Mouse (Mus musculus) cerebellum, adult (tissue): ENCODE data around the gene Traf3ip3.

Experiments used
- ATAC-seq: cut with Nextera tagmentation; 2 replicates; pipeline ENCODE4 v1.9.2; 2017; ENCODE audit warnings: mild to moderate bottlenecking, moderate library complexity, mixed read lengths; ENCODE audit not compliant: insufficient number of reproducible peaks, low FRiP score, low TSS enrichment

Traf3ip3 gene

DNA sequence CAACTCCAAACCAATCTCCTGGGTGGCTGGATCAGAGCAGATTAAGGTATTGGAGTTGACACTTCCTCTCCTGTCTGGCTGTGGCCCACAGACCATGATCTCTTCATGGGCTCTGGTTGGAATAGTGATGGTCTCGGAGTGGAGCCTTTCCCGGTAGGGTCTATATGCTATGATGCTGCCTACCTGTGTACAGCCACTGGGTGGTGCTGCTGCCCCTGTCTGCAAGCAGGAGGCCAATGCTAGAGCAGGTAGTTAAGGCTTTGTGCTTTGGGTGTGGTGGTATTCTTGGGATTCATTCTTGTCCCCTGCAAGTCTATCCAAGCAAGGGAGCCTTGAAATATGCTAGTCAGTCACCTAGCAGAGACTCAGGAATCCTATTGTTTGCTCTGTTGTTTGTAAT lies 6.7 kb upstream of the Traf3ip3 start:
- peak; percentile 83 for ATAC-seq

- ATAC-seq: no peak
Measured at GRCm38 (mm10) chr1:193207503-193207902, 6.0 kb upstream of the Traf3ip3 start, which contains the start of gene Lamb3. Gene Lamb3, plus strand, starts transcription at chr1:193207699.

- ATAC-seq: no peak
Measured at GRCm38 (mm10) chr1:193205431-193205830, 3.9 kb upstream of the Traf3ip3 start.

- no peak for ATAC-seq
Measured at GRCm38 (mm10) chr1:193203821-193204220, 2.3 kb upstream of the Traf3ip3 start.

- no peak for ATAC-seq
Measured at GRCm38 (mm10) chr1:193200640-193201382, 692 bp downstream of the Traf3ip3 start.

GRCm38 (mm10) chr1:193198312-193198711 lies 3.2 kb downstream of the Traf3ip3 start:
- no peak for ATAC-seq

GRCm38 (mm10) chr1:193197494-193198205 lies 3.9 kb downstream of the Traf3ip3 start:
- ATAC-seq: no peak

GRCm38 (mm10) chr1:193195169-193195810 lies 6.2 kb downstream of the Traf3ip3 start:
- ATAC-seq: no peak

GRCm38 (mm10) chr1:193194416-193195140 lies 6.9 kb downstream of the Traf3ip3 start:
- peak; percentile 53; the same call in 1 of the 2 replicates for ATAC-seq

DNA sequence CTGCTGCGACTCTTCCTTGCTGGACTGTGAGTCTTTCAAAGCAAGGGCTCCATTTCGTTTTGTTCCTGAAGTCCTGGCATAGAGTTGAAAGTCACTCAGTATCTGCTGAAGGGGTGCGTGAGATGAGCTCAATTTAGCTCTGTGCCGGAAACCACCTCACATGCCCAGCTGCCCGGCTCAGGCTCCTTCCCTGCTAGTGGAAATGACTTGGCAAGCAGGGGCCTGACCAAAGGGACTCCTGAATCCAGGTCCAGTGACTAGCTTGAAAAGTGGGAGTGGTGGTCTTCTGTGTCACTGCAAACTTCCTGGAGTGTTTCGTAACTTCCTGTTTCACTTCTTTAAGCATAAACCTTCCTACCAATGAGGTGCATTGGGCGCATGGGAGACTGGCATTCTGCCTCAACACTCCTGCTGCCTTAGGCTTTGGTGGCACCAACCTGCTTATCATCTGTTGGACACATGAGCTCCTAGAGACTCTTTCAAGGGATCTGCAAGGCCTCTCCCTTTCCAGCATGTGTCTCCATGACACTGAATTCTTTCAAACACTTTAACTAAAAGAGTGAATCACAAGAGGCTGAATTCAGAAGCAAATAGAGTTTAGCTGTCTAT lies 9.7 kb downstream of the Traf3ip3 start:
- ATAC-seq: no peak

- no peak for ATAC-seq
Measured at GRCm38 (mm10) chr1:193189771-193190170, 11.7 kb downstream of the Traf3ip3 start.

GRCm38 (mm10) chr1:193189151-193189621 lies 12.3 kb downstream of the Traf3ip3 start:
- ATAC-seq: no peak

DNA sequence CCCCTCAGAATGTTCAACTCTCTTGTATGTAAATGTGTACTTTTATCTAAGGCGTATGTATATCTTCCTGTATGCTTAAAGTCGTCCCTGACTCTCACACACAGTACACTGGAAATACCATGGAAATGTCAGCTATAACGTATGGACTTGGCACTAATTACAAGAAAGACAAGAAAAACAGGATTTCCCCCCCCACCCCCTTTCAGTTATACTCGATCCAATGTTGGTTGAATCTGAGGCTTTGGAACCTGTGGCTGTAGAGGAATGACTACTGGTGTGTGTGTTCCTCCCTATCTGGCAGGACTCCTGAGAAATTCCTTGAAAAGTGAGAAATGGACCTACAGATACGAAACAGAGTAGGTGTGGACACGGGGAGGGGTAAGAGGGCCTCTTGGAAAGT lies 13.2 kb downstream of the Traf3ip3 start:
- ATAC-seq: no peak

GRCm38 (mm10) chr1:193181104-193181503 lies 20.4 kb downstream of the Traf3ip3 start:
- no peak for ATAC-seq

DNA sequence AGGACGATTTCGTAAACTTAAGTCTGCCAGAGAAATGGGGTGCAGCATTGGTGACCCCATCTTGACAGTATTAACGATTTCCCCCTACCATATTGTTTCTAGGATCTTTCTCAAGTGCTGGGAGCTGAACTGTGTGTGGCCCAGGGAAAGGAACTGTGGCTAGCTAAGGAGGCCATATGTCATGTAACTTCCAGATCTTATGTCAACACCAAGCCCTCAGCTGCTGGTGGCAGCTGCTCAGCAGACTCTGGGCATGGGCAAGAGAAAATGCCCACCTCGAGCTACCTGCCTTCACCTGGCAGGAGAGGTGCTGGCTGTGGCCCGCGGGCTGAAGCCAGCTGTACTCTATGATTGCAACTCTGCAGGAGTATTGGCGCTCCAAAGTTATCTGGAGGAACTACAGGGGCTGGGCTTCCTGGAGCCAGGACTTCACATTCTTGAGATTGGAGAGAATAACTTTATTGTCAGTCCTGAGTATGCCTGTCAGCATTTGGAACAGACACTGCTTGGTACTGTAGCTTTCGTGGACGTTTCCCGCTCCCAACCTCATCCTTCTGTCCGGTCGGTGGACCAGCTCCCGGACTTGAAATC lies 27.3 kb downstream of the Traf3ip3 start:
- no peak for ATAC-seq

DNA sequence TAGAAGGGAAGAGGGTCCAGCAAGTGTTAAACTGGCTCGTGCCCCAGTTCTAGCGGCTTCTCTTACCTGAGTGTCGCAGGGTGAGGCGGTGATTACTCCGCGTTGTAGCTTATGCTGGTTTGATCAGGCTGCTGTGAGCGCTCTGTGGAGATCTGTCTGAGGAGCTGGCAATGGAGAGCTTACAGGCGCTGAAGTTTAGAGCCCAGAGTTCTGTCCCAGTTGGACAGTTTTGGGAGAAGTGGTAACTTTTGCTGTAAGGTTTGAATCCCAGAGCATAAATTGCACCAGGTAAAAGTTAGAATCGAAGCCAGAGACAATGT lies 27.7 kb downstream of the Traf3ip3 start:
- no peak for ATAC-seq

DNA sequence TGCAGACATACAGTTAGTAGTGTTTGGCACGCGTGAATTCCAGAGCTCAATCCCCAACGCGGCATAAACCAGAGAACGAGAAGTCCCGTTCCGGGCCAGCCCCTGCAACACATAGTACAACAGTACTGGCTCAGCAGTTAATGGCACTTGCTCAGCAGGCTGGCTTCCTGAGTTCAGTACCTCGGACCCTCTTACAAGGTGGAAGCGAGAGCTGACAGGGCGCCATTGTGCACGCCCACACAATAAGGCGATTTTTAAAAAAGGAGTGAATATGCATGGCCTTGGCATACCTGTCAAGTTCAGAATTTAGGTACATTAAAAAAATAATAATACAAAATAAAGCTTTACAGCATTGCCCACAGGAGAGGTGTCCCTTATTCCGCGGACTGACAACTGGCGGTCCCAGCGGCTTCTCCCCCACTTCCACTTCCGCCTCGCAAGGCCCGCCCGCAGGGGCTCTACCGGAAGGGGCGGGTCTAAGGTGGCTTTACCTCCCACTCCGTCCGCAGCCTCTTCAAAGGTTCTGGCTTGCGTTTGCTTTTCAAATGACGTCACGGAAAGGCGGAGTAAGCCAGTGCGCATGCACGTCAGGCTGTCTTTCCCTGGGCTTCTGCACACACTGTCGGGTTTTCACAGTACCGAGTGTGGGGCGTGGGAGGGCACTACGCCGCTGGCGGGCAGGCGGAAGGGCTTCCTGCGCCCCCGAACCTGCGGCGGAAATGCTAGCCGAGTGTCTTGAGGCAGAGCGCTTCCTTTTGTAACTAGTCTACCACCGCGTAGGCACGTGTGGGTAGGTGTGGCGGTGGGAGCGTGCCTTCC lies 28.3 kb downstream of the Traf3ip3 start:
- peak; percentile 94 for ATAC-seq

GRCm38 (mm10) chr1:193169856-193170255 lies 31.6 kb downstream of the Traf3ip3 start:
- ATAC-seq: no peak

DNA sequence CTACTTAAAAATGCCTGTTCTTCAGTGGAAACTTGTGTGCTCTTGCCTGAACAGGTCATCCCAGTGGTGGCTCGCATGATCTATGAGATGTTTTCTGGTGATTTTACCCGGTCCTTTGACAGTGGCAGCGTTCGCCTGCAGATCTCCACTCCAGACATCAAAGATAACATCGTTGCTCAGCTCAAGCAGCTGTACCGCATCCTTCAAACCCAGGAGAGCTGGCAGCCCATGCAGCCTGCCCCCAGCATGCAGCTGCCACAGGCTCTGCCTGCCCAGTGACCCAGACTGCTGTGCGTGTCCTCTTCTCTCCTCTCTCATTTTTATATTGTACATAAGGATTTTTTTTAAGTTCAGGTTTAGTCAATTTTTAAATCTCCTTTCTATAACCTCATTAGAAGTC lies 32.3 kb downstream of the Traf3ip3 start:
- ATAC-seq: no peak
